Comparison of ENCODE assay signal across 15 mouse cellular contexts in the genomic region with DNA sequence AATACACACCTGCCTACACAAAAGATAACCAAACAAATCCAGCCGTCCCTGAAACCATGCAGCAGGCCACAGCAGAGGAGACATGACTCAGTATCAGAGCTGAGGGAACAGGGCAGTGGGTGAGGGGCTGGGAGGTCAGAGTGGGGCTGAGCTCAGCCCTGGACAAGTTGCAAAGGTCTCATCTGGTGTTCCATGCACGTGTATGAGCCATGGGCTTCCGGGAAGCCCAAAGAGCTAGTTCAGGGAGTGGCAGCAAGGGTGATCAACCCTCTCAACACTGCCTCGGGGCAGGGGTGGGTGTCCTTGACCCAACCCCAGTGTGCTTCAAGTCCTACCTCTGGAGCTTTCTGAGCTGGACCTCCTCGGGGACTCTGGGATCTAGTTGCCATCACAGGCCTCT.
A peak's percentile ranks its signal among the peaks of the same experiment; 100 is the strongest.
DNase-seq lines count a peak whose midpoint lies in the region; ATAC-seq and TF ChIP-seq lines count a peak whose summit lies in the region.
"Had no signal": no experiment of that assay in that cellular context is flagged by ENCODE, and none has a peak within 500 bp of the region (broad histone marks: within the 10 kb centered on the region; RNA-seq: fewer than 3 reads in every experiment).

No protein-coding gene starts in this region.

- 87% methylated on average over 5 of the region's 5 CpGs for WGBS in hindbrain, embryonic 16.5 days
- 85% methylated on average over 5 of the region's 5 CpGs for WGBS in hindbrain, postnatal 0 days
- WGBS in liver, postnatal 0 days (ENCODE audit: insufficient replicate concordance), result 49% methylated on average over 5 of the region's 5 CpGs

- no peak overlapping the region for H3K4me2 ChIP-seq in hindbrain, embryonic 16.5 days (ENCODE audit: low read length)
- no peak overlapping the region for H3K4me2 ChIP-seq in hindbrain, postnatal 0 days (ENCODE audit: low read depth, low read length)
- H3K4me2 ChIP-seq in liver, postnatal 0 days (ENCODE audit: low read depth, low read length), result no peak overlapping the region
- H3K4me2 ChIP-seq: midbrain, embryonic 12.5 days had no signal

- ATAC-seq in hindbrain, embryonic 16.5 days, result 0 out of 2 replicates have a peak, but pooled peaks have one; percentile 9
- ATAC-seq in hindbrain, postnatal 0 days, result no peak
- ATAC-seq in liver, postnatal 0 days, result peak; percentile 67
- ATAC-seq: CD4-positive, CD25-positive, alpha-beta regulatory T cell, adult 4 months; forebrain, postnatal 0 days had no signal

- no peak for TF ChIP-seq CTCF in hindbrain, postnatal 0 days (IDR thresholded peaks at IDR 0.05; ENCODE audit: low read depth)
- no peak for TF ChIP-seq CTCF in liver, postnatal 0 days (IDR thresholded peaks at IDR 0.05; ENCODE audit: low read depth)

- H3K4me3 ChIP-seq in hindbrain, embryonic 16.5 days (ENCODE audit: low read length), result no peak overlapping the region
- no peak overlapping the region for H3K4me3 ChIP-seq in hindbrain, postnatal 0 days (ENCODE audit: low read length)
- H3K4me3 ChIP-seq in liver, postnatal 0 days (ENCODE audit: low read depth, low read length), result no peak overlapping the region
- H3K4me3 ChIP-seq: midbrain, embryonic 12.5 days had no signal

- H3K9ac ChIP-seq in hindbrain, embryonic 16.5 days (ENCODE audit: low read depth, low read length), result no peak overlapping the region
- H3K9ac ChIP-seq in hindbrain, postnatal 0 days (replicated peaks; ENCODE audit: low read length), result no peak overlapping the region
- no peak overlapping the region for H3K9ac ChIP-seq in liver, postnatal 0 days (replicated peaks)
- H3K9ac ChIP-seq: forebrain, postnatal 0 days; midbrain, embryonic 12.5 days had no signal

- H3K4me1 ChIP-seq in hindbrain, embryonic 16.5 days (ENCODE audit: control insufficient read depth, insufficient read depth, low read depth, low read length), result no peaks in the 10 kb centered on the region
- H3K4me1 ChIP-seq in hindbrain, postnatal 0 days (ENCODE audit: insufficient read depth, low read length), result no peaks in the 10 kb centered on the region
- H3K4me1 ChIP-seq in liver, postnatal 0 days (ENCODE audit: insufficient read depth), result no peaks in the 10 kb centered on the region
- H3K4me1 ChIP-seq: midbrain, embryonic 12.5 days had no signal

- H3K27ac ChIP-seq in hindbrain, embryonic 16.5 days (ENCODE audit: low read depth, low read length), result no peak overlapping the region
- no peak overlapping the region for H3K27ac ChIP-seq in hindbrain, postnatal 0 days
- no peak overlapping the region for H3K27ac ChIP-seq in liver, postnatal 0 days (ENCODE audit: low read depth)
- H3K27ac ChIP-seq: midbrain, embryonic 12.5 days had no signal

- H3K27me3 ChIP-seq in hindbrain, embryonic 16.5 days (replicated peaks; ENCODE audit: control insufficient read depth, insufficient read depth, low read length), result no peaks in the 10 kb centered on the region; the same call in 1 of the 2 replicates
- no peaks in the 10 kb centered on the region for H3K27me3 ChIP-seq in hindbrain, postnatal 0 days (ENCODE audit: insufficient read depth, low read length)
- no peaks in the 10 kb centered on the region for H3K27me3 ChIP-seq in liver, postnatal 0 days (ENCODE audit: insufficient read depth, low read length)
- H3K27me3 ChIP-seq: midbrain, embryonic 12.5 days had no signal

- no peaks in the 10 kb centered on the region for H3K36me3 ChIP-seq in hindbrain, embryonic 16.5 days (ENCODE audit: control insufficient read depth, insufficient read depth, low read length)
- H3K36me3 ChIP-seq in hindbrain, postnatal 0 days (ENCODE audit: insufficient read depth, low read length), result no peaks in the 10 kb centered on the region
- no peaks in the 10 kb centered on the region for H3K36me3 ChIP-seq in liver, postnatal 0 days (replicated peaks; ENCODE audit: insufficient read depth, low read length)
- H3K36me3 ChIP-seq: midbrain, embryonic 12.5 days had no signal

- no peak for TF ChIP-seq EP300 in liver, postnatal 0 days (IDR thresholded peaks at IDR 0.05; ENCODE audit: low read depth)

- H3K9me3 ChIP-seq in hindbrain, embryonic 16.5 days (ENCODE audit: control insufficient read depth, low read length), result no peaks in the 10 kb centered on the region
- no peaks in the 10 kb centered on the region for H3K9me3 ChIP-seq in hindbrain, postnatal 0 days (ENCODE audit: low read length)
- H3K9me3 ChIP-seq in liver, postnatal 0 days (ENCODE audit: low read length), result no peaks in the 10 kb centered on the region
- H3K9me3 ChIP-seq: midbrain, embryonic 12.5 days had no signal

- no peak for DNase-seq in hindbrain, postnatal 0 days (ENCODE audit: low spot score)
- DNase-seq in 3T3-L1 (ENCODE audit: low read depth, low spot score) (peak; percentile 21), ZHBTc4 (ENCODE audit: low read depth, low spot score) (peak; percentile 75)
- peak; percentile 29 for DNase-seq in liver, postnatal 0 days
- DNase-seq in testis, postnatal 14 days (ENCODE audit: low spot score), result no peak
- DNase-seq in layer of hippocampus, postnatal 36 days, result no peak
- DNase-seq: cerebellum, adult 9-10 months; forebrain, postnatal 0 days; gastrocnemius, postnatal 10 days; heart, postnatal 4 days; left cerebral cortex, postnatal 4 days; thymus, adult 18-20 months had no signal

Comparison
In these comparisons a context has a peak if more than half of its experiments do, and no peak if none do; other contexts are left out.
1. DNase-seq: peak in 3T3-L1 (single experiment), ZHBTc4 (single experiment) and liver, postnatal 0 days (single experiment); none in hindbrain, postnatal 0 days (single experiment), testis, postnatal 14 days (single experiment) and layer of hippocampus, postnatal 36 days (0 of 2).